Mouse (Mus musculus): Measurements from ENCODE around the gene Msh5. TPM values are rescaled to one million over a fixed set of nuclear protein-coding genes. Genes with fewer than 3 reads are reported as not detected.

Gene Msh5
- polyA plus RNA-seq (2015; fragmentation: Nextera tagmentation; extraction: Ambion mirVana), result 1.8 and 2.4 TPM in 2 replicates

DNA sequence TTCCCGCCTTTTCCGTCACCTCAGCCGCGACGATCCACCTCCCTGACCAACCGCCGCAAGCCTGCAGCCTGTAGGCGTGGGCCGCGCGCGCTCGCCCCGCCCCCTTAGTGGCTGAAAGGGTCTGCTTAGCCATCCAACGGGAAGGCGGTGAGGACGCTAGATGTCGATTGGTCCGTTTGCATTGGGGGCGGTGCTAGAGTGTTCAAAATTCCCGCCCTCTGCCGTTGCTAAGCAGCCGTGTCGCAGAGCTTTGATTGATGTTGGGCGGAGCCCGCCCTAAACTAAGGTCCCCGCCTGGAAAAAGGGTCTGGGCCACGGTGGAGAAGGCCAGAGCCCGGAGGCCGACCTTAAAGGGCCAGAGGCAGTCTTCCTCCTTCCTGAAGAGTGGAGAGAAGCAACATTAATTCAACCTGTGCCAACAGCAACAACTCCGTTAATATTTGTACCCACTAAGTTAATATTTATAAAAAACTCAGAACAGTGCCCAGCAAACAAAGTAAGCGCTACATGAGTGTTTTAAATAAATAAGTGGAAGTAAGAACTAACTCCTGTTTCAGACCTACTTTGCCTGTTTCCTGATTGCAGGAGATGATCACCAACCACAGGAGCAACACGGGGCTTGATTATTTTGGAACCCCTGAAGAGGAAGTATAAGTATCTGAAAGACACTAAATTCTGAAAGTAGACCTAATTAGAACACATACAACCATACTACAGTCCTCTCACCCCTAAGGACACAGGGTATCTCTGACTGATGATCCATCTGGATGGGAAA lies at the start of gene Msh5:
Gene Msh5, minus strand, starts transcription at position 65 of the 775 bp plus-strand sequence.
- H3K27ac ChIP-seq (ENCODE audit: low read length), result peak within 1 kb of the TSS; percentile 96
- 2% methylated on average over 33 of the region's 33 CpGs for WGBS
- no peaks in the 10 kb centered on the region for H3K27me3 ChIP-seq (replicated peaks; ENCODE audit: insufficient read depth, low read length)
- H3K4me1 ChIP-seq (ENCODE audit: insufficient read depth, low read depth, low read length), result peaks cover 20% of the 10 kb centered on the region; the same call in 1 of the 2 replicates
- TF ChIP-seq CTCF (IDR thresholded peaks at IDR 0.05), result no peak
- 0 out of 2 replicates have a peak, but pooled peaks have one; percentile 10 for TF ChIP-seq EP300 (IDR thresholded peaks at IDR 0.05)
- DNase-seq (ENCODE audit: low spot score) (peak; percentile 99), ATAC-seq (peak; percentile 94)
- H3K4me2 ChIP-seq (replicated peaks; ENCODE audit: low read depth, low read length), result peak within 1 kb of the TSS; percentile 99
- H3K4me3 ChIP-seq (ENCODE audit: low read depth, low read length), result peak within 1 kb of the TSS; percentile 53
- no peaks in the 10 kb centered on the region for H3K36me3 ChIP-seq (ENCODE audit: insufficient read depth, low read length)
- no peaks in the 10 kb centered on the region for H3K9me3 ChIP-seq (ENCODE audit: low read length)
- peak within 1 kb of the TSS; percentile 76 for H3K9ac ChIP-seq (replicated peaks; ENCODE audit: low read depth)

DNA sequence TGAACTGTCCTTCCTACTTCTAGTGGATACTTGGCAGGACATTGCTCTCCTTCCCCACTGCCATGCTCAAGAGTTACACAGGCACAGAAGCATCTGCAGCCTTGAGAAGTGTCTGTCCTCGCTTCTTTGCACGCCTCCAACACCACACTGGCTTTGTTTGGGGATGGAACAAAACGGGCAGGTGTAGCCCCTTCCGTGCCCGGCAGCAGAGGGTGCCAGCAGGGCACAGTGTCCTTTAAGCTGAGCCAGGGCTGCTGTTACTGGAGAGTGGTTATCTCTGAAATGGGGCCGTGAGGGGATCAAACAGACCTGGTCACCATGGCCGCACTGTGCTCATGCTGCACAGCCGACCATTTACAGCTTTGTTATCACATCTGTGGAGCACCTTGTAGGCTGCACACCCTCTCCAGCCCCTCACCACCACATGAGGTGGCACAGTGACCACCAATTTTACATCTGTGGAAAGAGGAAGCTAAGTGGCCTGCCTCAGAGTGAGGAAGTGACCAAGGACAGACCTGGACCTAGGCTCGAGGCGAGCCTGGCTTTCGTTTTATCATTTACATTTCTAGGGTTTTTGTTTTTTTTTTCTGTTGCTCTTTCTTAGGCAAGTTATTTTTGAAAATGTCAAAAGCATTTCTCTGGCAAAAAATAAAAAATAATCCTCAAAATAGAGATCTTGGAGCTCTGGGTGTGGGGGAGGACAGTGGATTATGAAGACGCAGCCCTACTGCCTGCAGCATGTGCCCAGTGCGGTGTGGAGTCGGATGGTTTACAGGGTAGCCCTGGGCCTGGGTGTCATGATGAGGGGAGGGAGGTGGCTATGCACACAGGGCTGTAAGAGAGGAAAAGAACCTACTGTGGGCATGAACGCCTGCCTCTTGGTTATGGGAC lies 48.2 kb upstream of the Msh5 start:
- H3K4me1 ChIP-seq (ENCODE audit: insufficient read depth, low read depth, low read length), result no peaks in the 10 kb centered on the region
- no peak overlapping the region for H3K4me3 ChIP-seq (ENCODE audit: low read depth, low read length)
- H3K27ac ChIP-seq (ENCODE audit: low read length), result no peak overlapping the region
- peaks cover 39% of the 10 kb centered on the region for H3K36me3 ChIP-seq (ENCODE audit: insufficient read depth, low read length)
- H3K27me3 ChIP-seq (replicated peaks; ENCODE audit: insufficient read depth, low read length), result no peaks in the 10 kb centered on the region
- DNase-seq (ENCODE audit: low spot score) (no peak), ATAC-seq (no peak)
- no peak for TF ChIP-seq CTCF (IDR thresholded peaks at IDR 0.05)
- no peak for TF ChIP-seq EP300 (IDR thresholded peaks at IDR 0.05)
- no peaks in the 10 kb centered on the region for H3K9me3 ChIP-seq (ENCODE audit: low read length)
- no peak overlapping the region for H3K9ac ChIP-seq (replicated peaks; ENCODE audit: low read depth)
- 83% methylated on average over 15 of the region's 15 CpGs for WGBS
- no peak overlapping the region for H3K4me2 ChIP-seq (replicated peaks; ENCODE audit: low read depth, low read length)

DNA sequence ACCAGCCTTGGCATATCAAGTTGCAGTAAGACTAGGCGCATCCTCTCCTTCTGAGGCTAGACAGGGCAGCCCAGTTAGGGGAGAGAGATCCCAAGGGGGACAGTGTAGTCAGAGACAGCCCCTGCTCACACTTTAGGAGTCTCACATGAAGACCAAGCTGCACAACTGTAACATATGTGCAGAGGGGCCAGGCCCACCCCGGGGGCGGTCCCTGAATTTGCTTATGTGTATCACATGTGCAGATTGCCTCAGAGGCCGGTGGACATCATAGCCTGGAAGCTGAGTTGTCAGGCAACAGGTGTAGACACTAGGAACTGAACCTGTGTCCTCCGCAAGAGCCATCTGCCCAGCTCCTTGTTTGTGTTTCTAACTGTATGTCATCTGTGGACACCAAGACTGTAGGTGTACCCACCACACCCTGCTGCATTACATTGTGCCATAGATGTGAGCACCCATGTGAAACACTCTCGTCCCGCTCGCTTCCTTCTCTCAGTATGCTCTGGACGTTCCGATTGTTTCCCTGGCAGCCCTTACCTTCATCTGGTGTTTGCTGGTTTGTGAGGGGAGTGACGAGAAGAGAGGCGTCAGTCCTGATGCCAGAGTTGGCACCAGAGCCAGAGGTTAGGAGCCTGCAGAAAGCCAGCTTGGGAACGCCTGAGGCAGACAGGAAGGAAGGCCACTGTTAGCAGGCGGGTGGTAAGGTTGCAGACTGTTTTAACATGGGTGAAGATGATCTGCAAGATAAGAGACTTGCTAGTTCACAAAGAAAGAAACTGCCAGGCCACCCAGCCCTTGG lies 46.1 kb upstream of the Msh5 start:
- Histone ChIP-seq H3K4me1 (ENCODE audit: insufficient read depth, low read depth, low read length) (no peaks in the 10 kb centered on the region), H3K4me3 (ENCODE audit: low read depth, low read length) (no peak overlapping the region), H3K9me3 (ENCODE audit: low read length) (no peaks in the 10 kb centered on the region), H3K27me3 (replicated peaks; ENCODE audit: insufficient read depth, low read length) (no peaks in the 10 kb centered on the region), H3K27ac (ENCODE audit: low read length) (no peak overlapping the region), H3K9ac (replicated peaks; ENCODE audit: low read depth) (no peak overlapping the region), H3K4me2 (replicated peaks; ENCODE audit: low read depth, low read length) (no peak overlapping the region), H3K36me3 (ENCODE audit: insufficient read depth, low read length) (peaks cover 29% of the 10 kb centered on the region)
- no peak for ATAC-seq
- WGBS, result 88% methylated on average over 14 of the region's 14 CpGs
- no peak for DNase-seq (ENCODE audit: low spot score)
- no peak for TF ChIP-seq EP300 (IDR thresholded peaks at IDR 0.05)
- TF ChIP-seq CTCF (IDR thresholded peaks at IDR 0.05), result no peak

DNA sequence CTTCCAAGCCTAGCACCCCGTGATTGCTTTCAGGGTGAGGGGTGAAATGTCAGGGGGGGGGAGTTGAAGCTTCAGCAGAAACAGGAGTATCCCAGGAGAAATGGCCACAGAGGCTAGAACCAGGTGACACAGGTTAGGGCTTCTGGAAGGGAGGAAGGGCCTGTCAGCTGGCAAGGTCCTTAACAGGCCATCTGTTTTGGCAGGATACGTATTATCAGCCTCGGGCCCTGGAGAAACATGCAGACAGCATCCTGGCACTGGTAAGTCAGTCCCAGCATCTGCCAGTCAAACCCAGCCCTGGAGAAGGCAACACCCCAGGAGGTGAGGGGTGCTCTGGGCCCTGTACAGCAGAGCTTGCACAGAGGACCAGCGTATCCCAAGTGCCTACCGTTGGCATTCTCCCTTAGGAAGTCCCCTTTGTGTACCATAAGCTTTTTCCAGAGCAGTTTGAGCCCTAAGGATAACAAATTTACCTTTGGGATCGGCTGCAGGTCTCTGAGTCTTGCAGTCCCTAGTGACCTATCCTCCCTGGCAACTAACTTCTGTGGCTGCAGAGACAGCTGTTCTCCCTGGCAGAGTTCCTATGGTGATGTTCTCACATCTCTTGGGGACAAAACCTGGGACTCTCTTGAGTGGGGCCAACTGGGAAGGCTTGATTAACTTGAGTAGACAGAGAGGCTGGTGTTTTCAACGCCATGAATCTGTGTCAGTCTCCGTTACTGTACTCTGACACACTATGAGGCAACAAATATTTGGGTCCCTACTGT lies 43.8 kb upstream of the Msh5 start:
- no peaks in the 10 kb centered on the region for H3K27me3 ChIP-seq (replicated peaks; ENCODE audit: insufficient read depth, low read length)
- H3K9ac ChIP-seq (replicated peaks; ENCODE audit: low read depth), result peak overlapping the region; percentile 89; the same call in 1 of the 2 replicates
- H3K36me3 ChIP-seq (ENCODE audit: insufficient read depth, low read length), result peaks cover 14% of the 10 kb centered on the region; the same call in 1 of the 2 replicates
- no peak for DNase-seq (ENCODE audit: low spot score)
- no peak for TF ChIP-seq CTCF (IDR thresholded peaks at IDR 0.05)
- no peaks in the 10 kb centered on the region for H3K4me1 ChIP-seq (ENCODE audit: insufficient read depth, low read depth, low read length)
- H3K27ac ChIP-seq (ENCODE audit: low read length), result 0 out of 2 replicates have a peak overlapping the region, but pooled peaks have one; percentile 99
- 56% methylated on average over 8 of the region's 8 CpGs for WGBS
- no peak for ATAC-seq
- H3K4me3 ChIP-seq (ENCODE audit: low read depth, low read length), result peak overlapping the region; percentile 72
- no peaks in the 10 kb centered on the region for H3K9me3 ChIP-seq (ENCODE audit: low read length)
- H3K4me2 ChIP-seq (replicated peaks; ENCODE audit: low read depth, low read length), result peak overlapping the region; percentile 59

DNA sequence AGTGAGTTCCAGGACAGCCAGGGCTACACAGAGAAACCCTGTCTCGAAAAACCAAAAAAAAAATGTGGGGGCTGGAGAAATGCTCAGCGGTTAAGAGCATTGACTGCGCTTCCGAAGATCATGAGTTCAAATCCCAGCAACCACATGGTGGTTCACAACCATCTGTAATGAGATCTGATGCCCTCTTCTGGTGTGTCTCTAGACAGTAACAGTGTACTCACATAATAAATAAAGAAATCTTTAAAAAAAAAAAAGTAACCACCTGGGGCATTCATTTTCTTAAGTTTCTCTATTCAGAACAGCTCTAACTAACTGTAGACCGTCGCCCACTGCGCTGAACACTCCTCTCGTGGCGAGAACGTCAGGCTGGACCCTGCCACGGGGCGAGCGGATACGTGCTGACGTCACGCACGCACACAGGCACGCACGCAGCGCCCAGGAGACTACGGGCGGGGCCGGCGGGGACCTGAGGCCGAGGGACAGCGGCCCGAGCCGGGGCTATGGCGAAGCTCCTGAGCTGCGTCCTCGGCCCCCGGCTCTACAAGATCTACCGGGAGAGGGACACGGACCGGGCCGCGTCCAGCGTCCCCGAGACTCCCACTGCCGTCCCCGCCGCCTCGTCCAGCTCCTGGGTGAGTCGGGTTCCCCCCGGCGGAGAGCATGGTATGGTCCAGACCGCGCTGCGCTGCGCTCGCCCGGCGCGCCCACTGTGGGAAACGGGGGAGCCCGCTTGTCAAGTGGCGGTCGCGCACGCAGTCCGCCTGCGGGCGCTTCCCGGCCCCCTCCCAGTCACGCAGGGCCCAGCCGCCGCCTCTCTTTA lies 42.5 kb upstream of the Msh5 start, which contains the start of gene Abhd16a:
Gene Abhd16a, plus strand, starts transcription at position 439 of the 820 bp plus-strand sequence.
- Histone ChIP-seq H3K4me3 (ENCODE audit: low read depth, low read length) (peak within 1 kb of the TSS; percentile 72), H3K27ac (ENCODE audit: low read length) (peak within 1 kb of the TSS; percentile 99), H3K4me2 (replicated peaks; ENCODE audit: low read depth, low read length) (peak within 1 kb of the TSS; percentile 59), H3K9me3 (ENCODE audit: low read length) (no peaks in the 10 kb centered on the region), H3K27me3 (replicated peaks; ENCODE audit: insufficient read depth, low read length) (no peaks in the 10 kb centered on the region), H3K4me1 (ENCODE audit: insufficient read depth, low read depth, low read length) (no peaks in the 10 kb centered on the region), H3K36me3 (ENCODE audit: insufficient read depth, low read length) (peaks cover 14% of the 10 kb centered on the region; the same call in 1 of the 2 replicates), H3K9ac (replicated peaks; ENCODE audit: low read depth) (peak within 1 kb of the TSS; percentile 89)
- DNase-seq (ENCODE audit: low spot score) (peak; percentile 98), ATAC-seq (peak; percentile 99)
- 3% methylated on average over 59 of the region's 67 CpGs for WGBS
- TF ChIP-seq CTCF (IDR thresholded peaks at IDR 0.05) (peak; percentile 47), EP300 (IDR thresholded peaks at IDR 0.05) (0 out of 2 replicates have a peak, but pooled peaks have one; percentile 9)

Measured in lung, postnatal 0 days (tissue).